Comparison of ENCODE assay signal across 23 mouse cellular contexts in genomic region chr10:19893146-19893545, GRCm38 (mm10). TPM values are rescaled to one million over a fixed set of nuclear protein-coding genes. Genes with fewer than 3 reads are reported as not detected.
A peak's percentile ranks its signal among the peaks of the same experiment; 100 is the strongest.
DNase-seq lines count a peak whose midpoint lies in the region; ATAC-seq lines count a peak whose summit lies in the region.
"Had no signal": no experiment of that assay in that cellular context is flagged by ENCODE, and none has a peak within 500 bp of the region (broad histone marks: within the 10 kb centered on the region; RNA-seq: fewer than 3 reads in every experiment).

No protein-coding gene starts in this region.

- WGBS in embryonic facial prominence, embryonic 14.5 days, result 62% methylated on average over 6 of the region's 6 CpGs
- WGBS in embryonic facial prominence, embryonic 10.5 days, result 84% methylated on average over 6 of the region's 6 CpGs

- H3K27ac ChIP-seq in embryonic facial prominence, embryonic 14.5 days (replicated peaks; ENCODE audit: low read depth, low read length), result no peak overlapping the region
- H3K27ac ChIP-seq in embryonic facial prominence, embryonic 10.5 days (replicated peaks), result no peak overlapping the region
- H3K27ac ChIP-seq: forebrain, embryonic 13.5 days; limb, embryonic 13.5 days; midbrain, embryonic 12.5 days; neural tube, embryonic 12.5 days had no signal

- H3K4me3 ChIP-seq in embryonic facial prominence, embryonic 14.5 days (ENCODE audit: low read depth, low read length), result no peak overlapping the region
- H3K4me3 ChIP-seq in embryonic facial prominence, embryonic 10.5 days, result no peak overlapping the region
- H3K4me3 ChIP-seq: forebrain, embryonic 13.5 days; limb, embryonic 13.5 days; megakaryocyte, embryonic 14.5 days; midbrain, embryonic 12.5 days; myocyte; neural tube, embryonic 12.5 days had no signal

- no peak overlapping the region for H3K4me2 ChIP-seq in embryonic facial prominence, embryonic 14.5 days (ENCODE audit: low read depth, low read length)
- H3K4me2 ChIP-seq: forebrain, embryonic 13.5 days; limb, embryonic 13.5 days; liver, embryonic 11.5 days; midbrain, embryonic 12.5 days; neural tube, embryonic 12.5 days had no signal

- no peak overlapping the region for H3K9ac ChIP-seq in embryonic facial prominence, embryonic 14.5 days (ENCODE audit: low read depth, low read length)
- H3K9ac ChIP-seq: forebrain, embryonic 13.5 days; limb, embryonic 13.5 days; liver, postnatal 0 days; midbrain, embryonic 12.5 days; neural tube, embryonic 12.5 days had no signal

- ATAC-seq in embryonic facial prominence, embryonic 14.5 days (ENCODE audit: low read depth), result no peak; the same call in 1 of the 2 replicates
- ATAC-seq: hindbrain, embryonic 16.5 days; liver, postnatal 0 days had no signal

- no peaks in the 10 kb centered on the region for H3K27me3 ChIP-seq in embryonic facial prominence, embryonic 14.5 days (replicated peaks; ENCODE audit: control insufficient read depth, insufficient read depth, low read length)
- H3K27me3 ChIP-seq in embryonic facial prominence, embryonic 10.5 days (replicated peaks; ENCODE audit: low read depth, poor library complexity, severe bottlenecking), result no peaks in the 10 kb centered on the region
- H3K27me3 ChIP-seq: forebrain, embryonic 13.5 days; limb, embryonic 13.5 days; megakaryocyte, embryonic 14.5 days; midbrain, embryonic 12.5 days; neural tube, embryonic 12.5 days had no signal

- no peaks in the 10 kb centered on the region for H3K9me3 ChIP-seq in embryonic facial prominence, embryonic 14.5 days (ENCODE audit: control insufficient read depth, low read length)
- no peaks in the 10 kb centered on the region for H3K9me3 ChIP-seq in embryonic facial prominence, embryonic 10.5 days
- H3K9me3 ChIP-seq: forebrain, embryonic 13.5 days; limb, embryonic 13.5 days; megakaryocyte, embryonic 14.5 days; midbrain, embryonic 12.5 days; neural tube, embryonic 12.5 days had no signal

- peak; percentile 55 for DNase-seq in embryonic facial prominence, embryonic 14.5 days (ENCODE audit: low spot score)
- DNase-seq in embryonic facial prominence, embryonic 10.5 days (ENCODE audit: low spot score), result no peak
- peak; percentile 17 to 30 for DNase-seq in kidney, postnatal 36 days
- no peak for DNase-seq in kidney, postnatal 10 days
- DNase-seq in urinary bladder, postnatal 14 days (ENCODE audit: low spot score), result peak; percentile 35
- no peak for DNase-seq in urinary bladder, adult 2 months (ENCODE audit: low spot score)
- no peak for DNase-seq in retina, embryonic 14.5 days (ENCODE audit: low spot score)
- DNase-seq: cerebellum, postnatal 14 days; gastrocnemius, postnatal 10 days; heart, postnatal 14 days; liver, postnatal 0 days; lung, postnatal 36 days; right cerebral cortex, postnatal 4 days; thymus, adult 2 months; thymus, postnatal 36 days had no signal

- H3K36me3 ChIP-seq in embryonic facial prominence, embryonic 14.5 days (ENCODE audit: control insufficient read depth, insufficient read depth, low read length), result 0 out of 2 replicates have a peak, but pooled peaks cover 5% of the 10 kb centered on the region
- H3K36me3 ChIP-seq in embryonic facial prominence, embryonic 10.5 days (replicated peaks), result peaks cover 12% of the 10 kb centered on the region
- H3K36me3 ChIP-seq: midbrain, embryonic 12.5 days had no signal

- H3K4me1 ChIP-seq in embryonic facial prominence, embryonic 14.5 days (ENCODE audit: control insufficient read depth, insufficient read depth, low read length), result no peaks in the 10 kb centered on the region
- H3K4me1 ChIP-seq in embryonic facial prominence, embryonic 10.5 days, result no peaks in the 10 kb centered on the region
- H3K4me1 ChIP-seq: forebrain, embryonic 13.5 days; limb, embryonic 13.5 days; midbrain, embryonic 12.5 days; neural tube, embryonic 12.5 days had no signal

RNA-seq across cellular contexts. Expression of gene Pex7, which starts 14.3 kb away (rescaled TPM):
- polyA plus RNA-seq in embryonic facial prominence, embryonic 14.5 days (2014; fragmentation: Nextera tagmentation; extraction: Ambion mirVana), result 28.6 and 29.6 TPM in 2 replicates
- polyA plus RNA-seq in embryonic facial prominence, embryonic 10.5 days (2016; fragmentation: Nextera tagmentation; extraction: Ambion mirVana), result 22.6 and 24.8 TPM in 2 replicates
- 29.6 and 38.2 TPM in 2 replicates for polyA plus RNA-seq in urinary bladder, adult 2 months (2012; rRNA removed)

RNA-seq across cellular contexts. Expression of gene Map3k5, which starts 41.1 kb away (rescaled TPM):
- polyA plus RNA-seq in embryonic facial prominence, embryonic 14.5 days (2014; fragmentation: Nextera tagmentation; extraction: Ambion mirVana), result 2.5 and 2.6 TPM in 2 replicates
- 0.86 and 1.4 TPM in 2 replicates for polyA plus RNA-seq in embryonic facial prominence, embryonic 10.5 days (2016; fragmentation: Nextera tagmentation; extraction: Ambion mirVana)
- 20.6 and 23.3 TPM in 2 replicates for polyA plus RNA-seq in urinary bladder, adult 2 months (2012; rRNA removed)

RNA-seq across cellular contexts. Expression of gene Slc35d3, which starts 41.9 kb away (rescaled TPM):
- 0.87 and 1.2 TPM in 2 replicates for polyA plus RNA-seq in embryonic facial prominence, embryonic 14.5 days (2014; fragmentation: Nextera tagmentation; extraction: Ambion mirVana)
- 0.39 and 0.71 TPM in 2 replicates for polyA plus RNA-seq in embryonic facial prominence, embryonic 10.5 days (2016; fragmentation: Nextera tagmentation; extraction: Ambion mirVana)
- polyA plus RNA-seq in urinary bladder, adult 2 months (2012; rRNA removed), result 0.39 and 0.47 TPM in 2 replicates
- polyA plus RNA-seq: myocyte had no signal

Comparison
In these comparisons a context has a peak if more than half of its experiments do, and no peak if none do; other contexts are left out.
1. DNase-seq: peak in embryonic facial prominence, embryonic 14.5 days (single experiment), kidney, postnatal 36 days (2 of 2) and urinary bladder, postnatal 14 days (single experiment); none in embryonic facial prominence, embryonic 10.5 days (single experiment), kidney, postnatal 10 days (single experiment), urinary bladder, adult 2 months (single experiment) and retina, embryonic 14.5 days (single experiment).